9 mouse cellular contexts compared by ENCODE assay signal in genomic region chr11:18370861-18371260, GRCm38 (mm10).
A peak's percentile ranks its signal among the peaks of the same experiment; 100 is the strongest.
DNase-seq lines count a peak whose midpoint lies in the region; ATAC-seq and TF ChIP-seq lines count a peak whose summit lies in the region.
"Had no signal": no experiment of that assay in that cellular context is flagged by ENCODE, and none has a peak within 500 bp of the region (broad histone marks: within the 10 kb centered on the region; RNA-seq: fewer than 3 reads in every experiment).

No protein-coding gene starts in this region.

- no peaks in the 10 kb centered on the region for H3K27me3 ChIP-seq in CH12.LX (replicated peaks)
- H3K27me3 ChIP-seq: midbrain, embryonic 15.5 days had no signal

- no peak overlapping the region for H3K9ac ChIP-seq in CH12.LX (ENCODE audit: insufficient read depth, low read depth)
- H3K9ac ChIP-seq: midbrain, embryonic 15.5 days had no signal

- no peak overlapping the region for H3K4me3 ChIP-seq in CH12.LX (replicated peaks in 1 of 3; ENCODE audit: low read depth in 2 of 3, low read length in 2 of 3, poor library complexity in 1 of 3)
- H3K4me3 ChIP-seq: midbrain, embryonic 15.5 days had no signal

- no peaks in the 10 kb centered on the region for H3K36me3 ChIP-seq in CH12.LX (replicated peaks in 1 of 2; ENCODE audit: control insufficient read depth in 1 of 2, insufficient read depth in 1 of 2, low read length in 1 of 2)
- H3K36me3 ChIP-seq: midbrain, embryonic 15.5 days had no signal

- dilution Hi-C loops in CH12.LX (cut with MboI; ENCODE audit: extremely low pct_ligation_motif_present, extremely low pct_unique_long_range_greater_than_20kb, low sequenced_read_pairs): no loop called here

- intact Hi-C loops in left cerebral cortex, postnatal 4 days (cut with DNase I): no loop called here
- intact Hi-C loops in left cerebral cortex, postnatal 36 days (cut with DNase I): no loop called here
- intact Hi-C loops in heart, postnatal 25 days (cut with DNase I): no loop called here

- no peaks in the 10 kb centered on the region for H3K9me3 ChIP-seq in CH12.LX (replicated peaks; ENCODE audit: low read length)
- H3K9me3 ChIP-seq: midbrain, embryonic 15.5 days had no signal

- ATAC-seq in monocyte, adult 5-6 weeks (replicated peaks; ENCODE audit: insufficient number of reproducible peaks, low FRiP score, low TSS enrichment, poor library complexity, severe bottlenecking): no peak
- ATAC-seq: midbrain, embryonic 15.5 days had no signal

- TF ChIP-seq POLR2A in CH12.LX (IDR thresholded peaks at IDR 0.05; ENCODE audit: low read depth, low read length): no peak

- H3K4me2 ChIP-seq in CH12.LX (ENCODE audit: insufficient read depth, low read depth, poor library complexity, severe bottlenecking): no peak overlapping the region
- H3K4me2 ChIP-seq: midbrain, embryonic 15.5 days had no signal

- peak; percentile 4 for DNase-seq in cerebellum, adult 9-10 months
- DNase-seq in cerebellum, adult 11-12 months: no peak
- DNase-seq in left cerebral cortex, postnatal 4 days: peak; percentile 5
- no peak for DNase-seq in left cerebral cortex, postnatal 36 days (ENCODE audit: low spot score in 2 of 2)
- peak; percentile 30 for DNase-seq in CH12.LX (ENCODE audit: extremely low read depth)
- peak; percentile 35 for DNase-seq in embryo, embryonic 11 days
- DNase-seq in heart, postnatal 25 days (ENCODE audit: low spot score): no peak

- no peak overlapping the region for H3K27ac ChIP-seq in CH12.LX (ENCODE audit: insufficient read depth, low read depth)
- H3K27ac ChIP-seq: midbrain, embryonic 15.5 days had no signal

- no peak for TF ChIP-seq EP300 in CH12.LX (IDR thresholded peaks at IDR 0.05; ENCODE audit: low read length)

- H3K4me1 ChIP-seq in CH12.LX (ENCODE audit: control insufficient read depth in 1 of 2, insufficient read depth in 2 of 2): no peaks in the 10 kb centered on the region
- H3K4me1 ChIP-seq: midbrain, embryonic 15.5 days had no signal

- TF ChIP-seq CTCF in CH12.LX (conservative IDR thresholded peaks at IDR 0.05 in 1 of 2, IDR thresholded peaks at IDR 0.05 in 1 of 2; ENCODE audit: low read depth in 2 of 2, low read length in 2 of 2): peak; percentile 49 to 60

- in situ Hi-C loops in CH12.LX (cut with MboI; ENCODE audit: low pct_ligation_motif_present, low pct_unique_long_range_greater_than_20kb, low sequenced_read_pairs): no loop called here

- no peaks in the 10 kb centered on the region for H3K79me2 ChIP-seq in CH12.LX (replicated peaks; ENCODE audit: control insufficient read depth, extremely low read depth, insufficient read depth, poor library complexity, severe bottlenecking)

- TF ChIP-seq RAD21 in CH12.LX (IDR thresholded peaks at IDR 0.05; ENCODE audit: low read depth, low read length): peak; percentile 51

TF ChIP-seq in CH12.LX, 34 proteins besides CTCF, POLR2A, EP300 and RAD21:
- TF ChIP-seq TCF12 (IDR thresholded peaks at IDR 0.05; ENCODE audit: low read depth, low read length) (no peak), MAFK (IDR thresholded peaks at IDR 0.05; ENCODE audit: insufficient replicate concordance, low read length) (no peak), SMC3 (IDR thresholded peaks at IDR 0.05; ENCODE audit: low read depth, low read length) (peak; percentile 39), UBTF (IDR thresholded peaks at IDR 0.05; ENCODE audit: low read depth, low read length) (no peak), ZKSCAN1 (IDR thresholded peaks at IDR 0.05; ENCODE audit: borderline replicate concordance, low read depth, low read length) (no peak)

Comparison
In these comparisons a context has a peak if more than half of its experiments do, and no peak if none do; other contexts are left out.
1. DNase-seq: peak in cerebellum, adult 9-10 months (single experiment), left cerebral cortex, postnatal 4 days (single experiment), CH12.LX (single experiment) and embryo, embryonic 11 days (single experiment); none in cerebellum, adult 11-12 months (single experiment), left cerebral cortex, postnatal 36 days (0 of 2) and heart, postnatal 25 days (single experiment).